Mouse (Mus musculus): ENCODE measurements around the gene Ablim1.

The Ablim1 gene

GRCm38 (mm10) chr19:57314346-57315012 is at the start of gene Ablim1:
Gene Ablim1, minus strand, starts transcription at chr19:57314919.
- ATAC-seq (ENCODE audit: low TSS enrichment): peak; percentile 65

- no peak for ATAC-seq (ENCODE audit: low TSS enrichment)
Observed at GRCm38 (mm10) chr19:57363538-57363937, 48.8 kb upstream of the Ablim1 start.

DNA sequence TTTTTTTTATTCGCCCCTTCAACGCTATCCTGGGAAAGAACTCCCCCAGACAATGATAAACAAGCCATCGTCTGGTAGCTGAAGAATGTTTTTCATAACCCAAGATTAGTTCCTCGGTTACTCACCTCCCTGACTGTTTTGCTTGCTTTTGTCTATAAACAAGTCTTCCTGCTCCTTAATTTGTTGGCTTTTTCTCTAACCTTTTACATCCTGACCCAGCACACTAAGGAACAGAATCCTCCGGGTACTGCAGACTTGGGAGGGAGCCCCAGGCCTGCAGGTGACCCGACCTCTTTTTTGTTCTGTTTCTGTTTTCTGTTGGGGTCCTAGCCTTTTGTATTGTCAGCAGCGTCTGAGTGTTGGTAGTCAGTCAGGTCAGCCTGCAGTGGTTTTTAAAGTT is 48.4 kb upstream of the Ablim1 start:
- no peak for ATAC-seq (ENCODE audit: low TSS enrichment)

DNA sequence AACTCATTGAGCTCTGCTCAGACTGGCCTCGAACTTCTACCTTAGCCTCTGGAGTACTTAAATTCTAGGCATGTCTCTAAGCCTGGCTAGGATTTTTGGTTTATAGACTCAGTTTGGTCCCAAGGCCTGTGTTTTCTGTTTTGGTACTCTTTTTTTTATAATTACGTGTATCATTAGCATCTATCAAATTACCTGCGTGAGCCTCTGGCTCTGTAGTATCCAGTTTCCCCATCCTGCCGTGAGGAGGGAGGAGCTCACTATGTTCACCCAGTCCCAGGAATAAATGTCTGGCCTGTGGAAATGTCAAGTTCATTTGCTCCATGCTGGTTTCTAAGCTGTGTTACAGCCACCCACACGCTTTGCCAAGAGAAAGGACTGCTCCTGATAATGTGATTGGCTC is 47.9 kb upstream of the Ablim1 start:
- no peak for ATAC-seq (ENCODE audit: low TSS enrichment)

DNA sequence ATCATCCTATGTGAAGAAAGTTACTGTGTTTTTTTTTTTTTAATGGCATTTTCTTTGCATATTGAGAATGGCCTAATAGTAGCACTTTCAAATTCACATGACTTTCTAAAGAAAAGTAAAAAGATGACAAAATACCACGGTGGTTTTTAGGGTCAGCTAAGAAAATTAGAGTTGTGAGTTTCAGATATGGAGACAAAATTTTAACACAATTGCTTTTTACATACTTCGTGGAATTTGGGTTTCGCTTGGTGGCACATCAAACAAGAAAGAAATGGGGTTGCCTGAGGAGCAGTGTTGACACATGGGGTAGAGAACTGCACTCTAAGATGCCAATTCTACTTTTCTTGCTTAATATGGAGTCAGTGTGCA is 47.2 kb upstream of the Ablim1 start:
- ATAC-seq (ENCODE audit: low TSS enrichment): no peak

GRCm38 (mm10) chr19:57361131-57361938 is 46.6 kb upstream of the Ablim1 start:
- peak; percentile 9 for ATAC-seq (ENCODE audit: low TSS enrichment)

DNA sequence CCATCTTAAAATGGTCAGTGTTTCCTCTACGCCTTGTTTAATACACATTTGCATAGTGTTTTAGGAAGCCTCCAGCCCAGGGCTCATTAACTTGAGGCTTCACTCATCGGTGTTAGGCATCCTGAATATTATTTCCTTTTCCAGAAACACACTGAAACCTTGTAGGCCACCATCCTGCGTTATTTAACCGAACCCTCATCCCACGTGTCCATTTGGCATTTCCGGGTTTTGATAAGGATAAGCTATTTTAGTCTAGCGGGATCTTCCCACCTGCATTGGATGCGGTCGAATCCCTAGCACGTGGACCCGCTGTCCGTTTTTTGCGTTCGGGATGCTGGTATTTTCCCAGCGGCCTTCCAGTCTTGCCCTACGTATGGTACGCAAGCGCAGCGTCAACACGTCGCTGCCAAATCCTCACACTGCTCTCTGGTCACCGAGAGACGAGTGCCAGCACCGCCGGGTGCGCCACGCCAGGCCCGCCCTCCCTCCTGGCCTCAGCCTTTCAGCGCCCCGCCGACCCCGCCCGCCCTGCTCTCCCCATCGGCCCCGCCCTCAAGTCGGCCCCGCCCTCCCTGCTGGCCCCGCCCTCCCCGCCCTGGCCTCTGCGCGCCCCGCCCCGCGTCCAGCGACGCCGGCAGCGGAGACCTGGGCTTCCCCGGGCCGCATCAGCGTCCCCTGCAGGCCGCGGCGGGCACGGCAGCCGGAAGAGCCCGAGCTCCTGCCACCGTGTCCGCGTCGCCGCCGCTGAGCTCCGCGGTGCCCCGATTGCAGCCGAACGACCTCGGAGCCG is 45.8 kb upstream of the Ablim1 start, which contains the start of gene Fam160b1:
TSS of gene Fam160b1 (plus strand) at position 340 of the 790 bp plus-strand sequence.
- ATAC-seq (ENCODE audit: low TSS enrichment): peak; percentile 62

- 0 out of 2 replicates have a peak, but pooled peaks have one; percentile 14 for ATAC-seq (ENCODE audit: low TSS enrichment)
Observed at GRCm38 (mm10) chr19:57359701-57360326, 45.1 kb upstream of the Ablim1 start.

DNA sequence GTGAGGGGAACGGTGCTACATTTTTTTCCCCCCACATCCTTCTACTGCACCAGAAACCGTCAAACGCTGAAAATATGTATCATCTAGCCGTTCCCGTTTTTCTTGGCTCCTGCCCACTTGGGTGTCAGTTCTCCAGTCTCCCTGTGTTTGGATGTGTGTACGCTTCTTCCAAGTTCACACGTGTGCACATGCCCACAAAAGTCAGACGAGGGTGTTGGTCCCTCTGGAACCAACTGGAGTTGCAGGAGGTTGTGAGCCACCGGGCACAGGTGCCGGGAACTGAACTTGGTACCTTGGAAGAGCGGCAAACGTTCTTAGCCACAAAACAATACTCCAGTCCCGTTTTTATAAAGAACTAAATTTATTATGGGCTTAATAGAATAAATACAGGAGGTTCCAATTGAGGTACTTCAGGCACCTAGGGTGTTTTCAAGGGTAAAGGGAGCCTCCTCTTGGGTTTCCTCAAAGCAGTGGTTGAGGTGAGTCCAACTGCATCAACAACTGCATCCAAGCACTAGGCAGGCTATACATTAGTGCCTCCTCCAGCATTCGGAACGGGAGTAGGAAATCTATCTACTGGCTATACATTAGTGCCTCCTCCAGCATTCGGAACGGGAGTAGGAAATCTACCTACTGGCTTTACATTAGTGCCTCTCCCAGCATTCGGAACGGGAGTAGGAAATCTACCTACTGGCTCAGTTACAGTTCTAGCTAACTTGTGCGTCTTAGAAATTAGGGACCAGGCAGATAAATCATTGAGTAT is 44.3 kb upstream of the Ablim1 start:
- no peak for ATAC-seq (ENCODE audit: low TSS enrichment)

- ATAC-seq (ENCODE audit: low TSS enrichment): 0 out of 2 replicates have a peak, but pooled peaks have one; percentile 21
Observed at GRCm38 (mm10) chr19:57358322-57358721, 43.6 kb upstream of the Ablim1 start.

GRCm38 (mm10) chr19:57357811-57358210 is 43.1 kb upstream of the Ablim1 start:
- ATAC-seq (ENCODE audit: low TSS enrichment): no peak

GRCm38 (mm10) chr19:57357244-57357643 is 42.5 kb upstream of the Ablim1 start:
- ATAC-seq (ENCODE audit: low TSS enrichment): no peak

GRCm38 (mm10) chr19:57356273-57356672 is 41.6 kb upstream of the Ablim1 start:
- no peak for ATAC-seq (ENCODE audit: low TSS enrichment)

- no peak for ATAC-seq (ENCODE audit: low TSS enrichment)
Observed at GRCm38 (mm10) chr19:57355451-57356251, 40.9 kb upstream of the Ablim1 start.

- ATAC-seq (ENCODE audit: low TSS enrichment): no peak
Observed at GRCm38 (mm10) chr19:57354715-57355114, 40.0 kb upstream of the Ablim1 start.

DNA sequence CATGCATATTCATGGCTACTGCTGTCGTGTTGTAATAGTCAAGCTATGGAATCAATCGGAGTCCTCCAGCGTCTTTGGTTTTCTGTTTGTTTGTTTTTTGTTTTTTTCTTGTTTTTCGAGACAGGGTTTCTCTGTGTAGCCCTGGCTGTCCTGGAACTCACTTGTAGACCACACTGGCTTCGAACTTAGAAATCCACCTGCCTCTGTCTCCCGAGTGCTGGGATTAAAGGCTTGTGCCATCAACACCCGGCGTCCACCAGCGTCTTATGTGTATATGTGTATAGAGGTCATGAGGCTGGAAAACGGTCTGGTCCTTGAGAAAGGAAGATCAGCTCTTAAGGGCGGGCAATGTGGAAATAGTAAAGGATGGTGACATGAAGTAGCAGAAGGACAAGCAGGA is 39.3 kb upstream of the Ablim1 start:
- no peak for ATAC-seq (ENCODE audit: low TSS enrichment)

DNA sequence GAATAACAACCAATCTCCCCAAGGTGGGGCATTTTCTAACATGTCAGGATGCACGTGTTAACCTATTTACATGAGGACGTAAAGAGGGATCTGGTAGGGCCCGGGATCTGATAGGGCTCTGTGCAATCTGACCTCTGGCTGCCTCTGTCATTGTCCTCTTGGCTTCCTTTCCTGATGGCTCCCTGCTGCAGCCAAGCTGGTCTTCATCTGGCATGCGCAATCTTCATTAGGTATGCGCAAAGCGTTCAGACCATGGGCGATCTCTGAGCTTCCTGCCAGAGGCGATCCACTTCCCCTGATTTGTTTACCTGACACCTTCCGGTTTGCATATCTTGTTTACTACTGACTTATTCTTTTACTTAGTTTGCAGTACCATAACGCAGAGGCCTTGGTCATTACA is 38.5 kb upstream of the Ablim1 start:
- ATAC-seq (ENCODE audit: low TSS enrichment): no peak

GRCm38 (mm10) chr19:57352337-57352935 is 37.7 kb upstream of the Ablim1 start:
- ATAC-seq (ENCODE audit: low TSS enrichment): peak; percentile 90

GRCm38 (mm10) chr19:57349096-57349495 is 34.4 kb upstream of the Ablim1 start:
- ATAC-seq (ENCODE audit: low TSS enrichment): no peak

GRCm38 (mm10) chr19:57344678-57345077 is 30.0 kb upstream of the Ablim1 start:
- ATAC-seq (ENCODE audit: low TSS enrichment): no peak
